In the genomic region with DNA sequence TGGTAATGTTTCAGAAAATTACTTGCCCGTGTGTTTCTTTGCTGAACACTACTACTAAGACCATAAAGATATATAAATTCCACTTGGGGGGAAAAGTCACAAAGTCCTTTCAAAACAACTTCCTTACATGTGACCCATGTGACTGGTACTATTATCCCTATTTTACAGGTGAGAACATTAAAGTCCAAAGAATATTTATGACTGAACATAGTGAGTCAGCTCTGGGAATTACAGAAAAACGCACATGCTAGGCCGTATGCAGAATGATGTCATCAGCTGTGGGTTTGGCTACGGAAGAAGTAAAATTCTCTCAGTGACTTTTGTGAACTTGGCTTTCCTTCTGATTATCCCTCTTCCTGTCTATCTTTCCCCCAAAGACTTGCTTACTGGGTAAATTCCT, we compare ENCODE assay signal across 17 mouse cellular contexts.
"Had no signal": no experiment of that assay in that cellular context is flagged by ENCODE, and none has a peak within 500 bp of the region (broad histone marks: within the 10 kb centered on the region; RNA-seq: fewer than 3 reads in every experiment).

No protein-coding gene starts in this region.

- ATAC-seq: liver, embryonic 12.5 days had no signal

- H3K9me3 ChIP-seq: limb, embryonic 12.5 days; limb, embryonic 15.5 days; liver, embryonic 12.5 days; lung, embryonic 15.5 days; megakaryocyte, embryonic 14.5 days; midbrain, embryonic 10.5 days had no signal

- H3K27ac ChIP-seq: layer of hippocampus, adult 2 months; left cerebral cortex, adult 2 months; limb, embryonic 12.5 days; limb, embryonic 15.5 days; liver, embryonic 12.5 days; lung, embryonic 15.5 days; midbrain, embryonic 10.5 days had no signal

- H3K27me3 ChIP-seq: limb, embryonic 12.5 days; limb, embryonic 15.5 days; liver, embryonic 12.5 days; lung, embryonic 15.5 days; megakaryocyte, embryonic 14.5 days had no signal

- H3K36me3 ChIP-seq: limb, embryonic 12.5 days; limb, embryonic 15.5 days; liver, embryonic 12.5 days; lung, embryonic 15.5 days; midbrain, embryonic 10.5 days had no signal

- DNase-seq: kidney, adult 18-20 months; kidney, adult 9 months; kidney, postnatal 14 days; layer of hippocampus, postnatal 36 days; left cerebral cortex, postnatal 4 days; lung, postnatal 10 days; lung, postnatal 36 days; midbrain, embryonic 14.5 days; thymus, postnatal 25 days had no signal

- H3K9ac ChIP-seq: limb, embryonic 12.5 days; limb, embryonic 15.5 days; liver, embryonic 12.5 days; lung, embryonic 15.5 days had no signal

- H3K4me2 ChIP-seq: limb, embryonic 12.5 days; limb, embryonic 15.5 days; liver, embryonic 12.5 days; lung, embryonic 15.5 days had no signal

- H3K4me3 ChIP-seq: layer of hippocampus, adult 2 months; left cerebral cortex, adult 2 months; limb, embryonic 12.5 days; limb, embryonic 15.5 days; liver, embryonic 12.5 days; lung, embryonic 15.5 days; megakaryocyte, embryonic 14.5 days; midbrain, embryonic 10.5 days had no signal

- H3K4me1 ChIP-seq: limb, embryonic 12.5 days; liver, embryonic 12.5 days had no signal
